Mouse (Mus musculus) left cerebral cortex, adult 8-10 months (tissue): Measurements from ENCODE around the gene Nupl2. TPM values are rescaled to one million over a fixed set of nuclear protein-coding genes. Genes with fewer than 3 reads are reported as not detected.

Experiments
- DNase-seq, 2 experiments: peaks; one replicate each; pipeline ENCODE4 v3.0.0; 2022; ENCODE audit warnings: low spot score in 2 of 2
- total RNA-seq, 4 experiments: library from RNA; stranded (reverse); gene quantifications; 2 replicates each; pipeline ENCODE4 v1.2.4; 2022

The Nupl2 gene
- total RNA-seq, 4 experiments from 2014 or later = 11.0 to 12.9 (median 12.4) TPM

GRCm38 (mm10) chr5:24208505-24208904, 43.7 kb downstream of the Nupl2 start:
- DNase-seq = no peak

- no peak for DNase-seq
Observed at GRCm38 (mm10) chr5:24213861-24214546, 49.2 kb downstream of the Nupl2 start.

- DNase-seq = no peak
Observed at GRCm38 (mm10) chr5:24214547-24214878, 49.8 kb downstream of the Nupl2 start.

- DNase-seq = no peak
Observed at GRCm38 (mm10) chr5:24214900-24215299, 50.1 kb downstream of the Nupl2 start.

Other genes starting within 250 kb of the Nupl2 start
- 10 to 100 TPM; 17.3 to 20.5 (median 18.6) TPM for gene Fam126a, start 134.3 kb upstream of the Nupl2 start, total RNA-seq
- gene Klhl7, start 64.4 kb upstream of the Nupl2 start, total RNA-seq = 10 to 100 TPM; 88.6 to 92.3 (median 89.5) TPM
- gene Kcnh2, start 186.6 kb downstream of the Nupl2 start, total RNA-seq = 10 to 100 TPM; 33.4 to 38.9 (median 37.6) TPM
- gene Nos3, start 199.8 kb downstream of the Nupl2 start, total RNA-seq = 1 to 10 TPM; 5.8 to 8.0 (median 6.9) TPM
- 1 to 10 TPM; 4.7 to 5.8 (median 5.1) TPM for gene Atg9b, start 227.2 kb downstream of the Nupl2 start, total RNA-seq
- 10 to 100 TPM; 54.5 to 65.4 (median 58.7) TPM for gene Abcb8, start 228.7 kb downstream of the Nupl2 start, total RNA-seq
- gene Asic3, start 248.4 kb downstream of the Nupl2 start, total RNA-seq = 1 to 10 TPM in 1 of 4 experiments, under 1 TPM in 3; 0.16 to 1.1 (median 0.34) TPM